Mouse (Mus musculus): ENCODE data around the gene Rps6kb1.

The Rps6kb1 gene

GRCm38 (mm10) chr11:86544639-86545299 is at the start of gene Rps6kb1, which contains the start of gene Tubd1:
Gene Rps6kb1, minus strand, starts transcription at chr11:86544805.
Gene Tubd1, plus strand, starts transcription at chr11:86544991.
- DNase-seq (ENCODE audit: extremely low read depth, insufficient read length, low spot score), result peak; percentile 96

- DNase-seq (ENCODE audit: extremely low read depth, insufficient read length, low spot score), result no peak
Measured at GRCm38 (mm10) chr11:86593443-86593842, 48.8 kb upstream of the Rps6kb1 start.

- peak; percentile 66 for DNase-seq (ENCODE audit: extremely low read depth, insufficient read length, low spot score)
Measured at GRCm38 (mm10) chr11:86592993-86593392, 48.4 kb upstream of the Rps6kb1 start.

GRCm38 (mm10) chr11:86591931-86592616 is 47.5 kb upstream of the Rps6kb1 start:
- DNase-seq (ENCODE audit: extremely low read depth, insufficient read length, low spot score), result no peak

GRCm38 (mm10) chr11:86591301-86591845 is 46.8 kb upstream of the Rps6kb1 start:
- DNase-seq (ENCODE audit: extremely low read depth, insufficient read length, low spot score), result no peak

- no peak for DNase-seq (ENCODE audit: extremely low read depth, insufficient read length, low spot score)
Measured at GRCm38 (mm10) chr11:86590579-86590978, 46.0 kb upstream of the Rps6kb1 start.

GRCm38 (mm10) chr11:86590066-86590465 is 45.5 kb upstream of the Rps6kb1 start:
- no peak for DNase-seq (ENCODE audit: extremely low read depth, insufficient read length, low spot score)

GRCm38 (mm10) chr11:86588583-86589298 is 44.1 kb upstream of the Rps6kb1 start:
- DNase-seq (ENCODE audit: extremely low read depth, insufficient read length, low spot score), result no peak

GRCm38 (mm10) chr11:86587830-86588229 is 43.2 kb upstream of the Rps6kb1 start:
- no peak for DNase-seq (ENCODE audit: extremely low read depth, insufficient read length, low spot score)

GRCm38 (mm10) chr11:86586868-86587792 is 42.5 kb upstream of the Rps6kb1 start:
- DNase-seq (ENCODE audit: extremely low read depth, insufficient read length, low spot score), result peak; percentile 90

- peak; percentile 69 for DNase-seq (ENCODE audit: extremely low read depth, insufficient read length, low spot score)
Measured at GRCm38 (mm10) chr11:86586177-86586867, 41.7 kb upstream of the Rps6kb1 start.

GRCm38 (mm10) chr11:86585598-86585984 is 41.0 kb upstream of the Rps6kb1 start:
- DNase-seq (ENCODE audit: extremely low read depth, insufficient read length, low spot score), result peak; percentile 44

- DNase-seq (ENCODE audit: extremely low read depth, insufficient read length, low spot score), result no peak
Measured at GRCm38 (mm10) chr11:86584898-86585597, 40.4 kb upstream of the Rps6kb1 start.

GRCm38 (mm10) chr11:86583990-86584897 is 39.6 kb upstream of the Rps6kb1 start:
- peak; percentile 42 for DNase-seq (ENCODE audit: extremely low read depth, insufficient read length, low spot score)

GRCm38 (mm10) chr11:86583313-86583825 is 38.8 kb upstream of the Rps6kb1 start:
- no peak for DNase-seq (ENCODE audit: extremely low read depth, insufficient read length, low spot score)

- DNase-seq (ENCODE audit: extremely low read depth, insufficient read length, low spot score), result peak; percentile 63
Measured at GRCm38 (mm10) chr11:86582543-86583260, 38.1 kb upstream of the Rps6kb1 start.

GRCm38 (mm10) chr11:86581943-86582542 is 37.4 kb upstream of the Rps6kb1 start:
- DNase-seq (ENCODE audit: extremely low read depth, insufficient read length, low spot score), result peak; percentile 72
